Mouse (Mus musculus): ENCODE data around the gene Dnajc10. TPM values are rescaled to one million over a fixed set of nuclear protein-coding genes. Genes with fewer than 3 reads are reported as not detected.
A peak's percentile ranks its signal among the peaks of the same experiment; 100 is the strongest.

Dnajc10 gene
- total RNA-seq, 2 experiments from 2014 or later = 35.0 to 36.4 TPM

- intact Hi-C loops (cut with DNase I) = no loop called here
- no peak for DNase-seq
Measured at GRCm38 (mm10) chr2:80327272-80327671, 12.0 kb downstream of the Dnajc10 start.

GRCm38 (mm10) chr2:80328961-80329653 lies 13.8 kb downstream of the Dnajc10 start:
- intact Hi-C loops (cut with DNase I) = no loop called here
- no peak for DNase-seq

- intact Hi-C loops (cut with DNase I) = no loop called here
Measured at GRCm38 (mm10) chr2:80340537-80340936, 25.3 kb downstream of the Dnajc10 start.

GRCm38 (mm10) chr2:80354531-80354930 lies 39.3 kb downstream of the Dnajc10 start:
- DNase-seq = no peak
- intact Hi-C loops (cut with DNase I) = no loop called here

More at GRCm38 (mm10) chr2:80340537-80340936, 25.3 kb downstream of the Dnajc10 start:
- DNase-seq = no peak

GRCm38 (mm10) chr2:80356656-80357231 lies 41.5 kb downstream of the Dnajc10 start:
- DNase-seq = peak in 1 of 2 experiments; percentile 1
- intact Hi-C loops (cut with DNase I) = loop anchor here (2.0 to 5.0 kb wide), 2 partner anchors 91 to 180 kb away; partner anchors contain the start of gene Frzb

- no peak for DNase-seq
- intact Hi-C loops (cut with DNase I) = no loop called here
Measured at GRCm38 (mm10) chr2:80371458-80371857, 56.2 kb downstream of the Dnajc10 start.

- DNase-seq = no peak
- intact Hi-C loops (cut with DNase I) = no loop called here
Measured at GRCm38 (mm10) chr2:80374892-80375291, 59.6 kb downstream of the Dnajc10 start.

GRCm38 (mm10) chr2:80379848-80380247 lies 64.6 kb downstream of the Dnajc10 start:
- DNase-seq = no peak
- intact Hi-C loops (cut with DNase I) = loop anchor here (10.0 kb wide), 1 partner anchor 65 kb away; the partner anchor contains the start of gene Frzb

GRCm38 (mm10) chr2:80384447-80384846 lies 69.2 kb downstream of the Dnajc10 start:
- intact Hi-C loops (cut with DNase I) = loop anchor here (10.0 kb wide), 1 partner anchor 60 kb away; the partner anchor contains the start of gene Frzb
- DNase-seq = no peak

GRCm38 (mm10) chr2:80386255-80386654 lies 71.0 kb downstream of the Dnajc10 start:
- no peak for DNase-seq
- intact Hi-C loops (cut with DNase I) = loop anchor here (10.0 kb wide), 1 partner anchor 59 kb away; the partner anchor contains the start of gene Frzb

- DNase-seq = no peak
- intact Hi-C loops (cut with DNase I) = loop anchor here (10.0 kb wide), 1 partner anchor 57 kb away; the partner anchor contains the start of gene Frzb
Measured at GRCm38 (mm10) chr2:80387668-80388067, 72.4 kb downstream of the Dnajc10 start.

- DNase-seq = no peak
- intact Hi-C loops (cut with DNase I) = loop anchor here (10.0 kb wide), 1 partner anchor 56 kb away; the partner anchor contains the start of gene Frzb
Measured at GRCm38 (mm10) chr2:80388341-80388740, 73.1 kb downstream of the Dnajc10 start.

- DNase-seq = no peak
- intact Hi-C loops (cut with DNase I) = no loop called here
Measured at GRCm38 (mm10) chr2:80396057-80396456, 80.8 kb downstream of the Dnajc10 start.

- DNase-seq = no peak
- intact Hi-C loops (cut with DNase I) = no loop called here
Measured at GRCm38 (mm10) chr2:80396864-80397263, 81.6 kb downstream of the Dnajc10 start.

- DNase-seq = no peak
- intact Hi-C loops (cut with DNase I) = no loop called here
Measured at GRCm38 (mm10) chr2:80398595-80399099, 83.4 kb downstream of the Dnajc10 start.

Other genes with a start within 250 kb of the Dnajc10 start
- gene Pde1a, start 186.0 kb upstream of the Dnajc10 start, total RNA-seq (2021) = 1 to 10 TPM; 7.8 to 8.3 TPM
- gene Prdx6b, start 23.0 kb upstream of the Dnajc10 start, total RNA-seq (2021) = not detected
- 1 to 10 TPM; 5.3 to 5.9 TPM for gene Frzb, start 132.2 kb downstream of the Dnajc10 start, total RNA-seq (2021)